In genomic region chr2:28713036-28713435, GRCm38 (mm10) we compare ENCODE assay signal across 29 mouse cellular contexts. TPM values are rescaled to one million over a fixed set of nuclear protein-coding genes. Genes with fewer than 3 reads are reported as not detected.
A peak's percentile ranks its signal among the peaks of the same experiment; 100 is the strongest.
DNase-seq lines count a peak whose midpoint lies in the region; ATAC-seq and TF ChIP-seq lines count a peak whose summit lies in the region.
"Had no signal": no experiment of that assay in that cellular context is flagged by ENCODE, and none has a peak within 500 bp of the region (broad histone marks: within the 10 kb centered on the region; RNA-seq: fewer than 3 reads in every experiment).

No protein-coding gene starts in this region.

- peak; percentile 52 to 55 for DNase-seq in cerebellum, postnatal 14 days
- no peak for DNase-seq in cerebellum, adult 2 months
- DNase-seq in kidney, postnatal 14 days, result no peak
- DNase-seq in embryonic facial prominence, embryonic 10.5 days (ENCODE audit: low spot score), result no peak
- no peak for DNase-seq in layer of hippocampus, adult 11-12 months (ENCODE audit: low spot score)
- DNase-seq in frontal cortex, postnatal 10 days (ENCODE audit: low spot score in 2 of 2), result no peak
- DNase-seq: adrenal gland, adult 2 months; cerebellum, adult 11 months; cerebellum, postnatal 36 days; embryo, embryonic 11 days; gastrocnemius, postnatal 14 days; heart, adult 11 months; heart, postnatal 10 days; kidney, postnatal 4 days; layer of hippocampus, adult 9-11 months; lung, embryonic 14.5 days; midbrain, embryonic 14.5 days; thymus, postnatal 14 days had no signal

- H3K27ac ChIP-seq in cerebellum, adult 2 months (ENCODE audit: insufficient read depth, low read length), result no peak overlapping the region
- no peak overlapping the region for H3K27ac ChIP-seq in kidney, embryonic 16.5 days (ENCODE audit: low read length)
- peak overlapping the region; percentile 21; the same call in 1 of the 2 replicates for H3K27ac ChIP-seq in embryonic facial prominence, embryonic 10.5 days (replicated peaks)
- H3K27ac ChIP-seq in limb, embryonic 12.5 days, result 0 out of 2 replicates have a peak overlapping the region, but pooled peaks have one; percentile 56
- H3K27ac ChIP-seq: forebrain, embryonic 13.5 days; hindbrain, embryonic 15.5 days; left cerebral cortex, adult 2 months; liver, embryonic 14.5 days had no signal

- 19% methylated on average over 8 of the region's 8 CpGs for WGBS in cerebellum, adult 2 months
- 84% methylated on average over 8 of the region's 8 CpGs for WGBS in kidney, embryonic 16.5 days
- 86% methylated on average over 8 of the region's 8 CpGs for WGBS in embryonic facial prominence, embryonic 10.5 days
- WGBS in limb, embryonic 12.5 days, result 78% methylated on average over 8 of the region's 8 CpGs

- no peak overlapping the region for H3K4me2 ChIP-seq in kidney, embryonic 16.5 days (replicated peaks; ENCODE audit: low read depth, low read length)
- no peak overlapping the region for H3K4me2 ChIP-seq in limb, embryonic 12.5 days
- H3K4me2 ChIP-seq: forebrain, embryonic 13.5 days; heart, embryonic 12.5 days; hindbrain, embryonic 15.5 days; lung, embryonic 14.5 days had no signal

- no peaks in the 10 kb centered on the region for H3K36me3 ChIP-seq in kidney, embryonic 16.5 days (ENCODE audit: insufficient read depth, low read length)
- H3K36me3 ChIP-seq in embryonic facial prominence, embryonic 10.5 days (replicated peaks), result no peaks in the 10 kb centered on the region
- no peaks in the 10 kb centered on the region for H3K36me3 ChIP-seq in limb, embryonic 12.5 days
- H3K36me3 ChIP-seq: heart, embryonic 12.5 days; hindbrain, embryonic 15.5 days had no signal

- TF ChIP-seq POLR2A in cerebellum, adult 2 months (IDR thresholded peaks at IDR 0.05; ENCODE audit: borderline replicate concordance, insufficient read depth, low read length), result no peak

- 0 out of 2 replicates have a peak overlapping the region, but pooled peaks have one; percentile 14 for H3K9ac ChIP-seq in kidney, embryonic 16.5 days (replicated peaks; ENCODE audit: low read length)
- H3K9ac ChIP-seq in limb, embryonic 12.5 days (replicated peaks), result peak overlapping the region; percentile 31; the same call in 1 of the 2 replicates
- H3K9ac ChIP-seq: heart, embryonic 12.5 days; hindbrain, embryonic 15.5 days; liver, embryonic 14.5 days; lung, embryonic 14.5 days had no signal

- no peak for TF ChIP-seq CTCF in cerebellum, adult 2 months (IDR thresholded peaks at IDR 0.05; ENCODE audit: borderline replicate concordance, insufficient read depth, low read depth, low read length)

- no peaks in the 10 kb centered on the region for H3K9me3 ChIP-seq in kidney, embryonic 16.5 days (ENCODE audit: low read length)
- H3K9me3 ChIP-seq in embryonic facial prominence, embryonic 10.5 days, result no peaks in the 10 kb centered on the region
- H3K9me3 ChIP-seq in limb, embryonic 12.5 days, result no peaks in the 10 kb centered on the region
- H3K9me3 ChIP-seq: forebrain, embryonic 13.5 days; heart, embryonic 12.5 days; hindbrain, embryonic 15.5 days had no signal

- no peak for ATAC-seq in kidney, embryonic 16.5 days (ENCODE audit: low FRiP score, low TSS enrichment)
- no peak for ATAC-seq in limb, embryonic 12.5 days (ENCODE audit: insufficient number of reproducible peaks, insufficient read depth, low FRiP score, low TSS enrichment, low read depth)
- ATAC-seq: CD4-positive, CD25-positive, alpha-beta regulatory T cell, adult 4 months; forebrain, embryonic 13.5 days; intestine, embryonic 16.5 days; Patski had no signal

- H3K27me3 ChIP-seq in cerebellum, adult 2 months (ENCODE audit: control insufficient read depth, insufficient read depth, low read length), result no peaks in the 10 kb centered on the region
- no peaks in the 10 kb centered on the region for H3K27me3 ChIP-seq in kidney, embryonic 16.5 days (ENCODE audit: insufficient read depth, low read length)
- no peaks in the 10 kb centered on the region; the same call in 1 of the 2 replicates for H3K27me3 ChIP-seq in embryonic facial prominence, embryonic 10.5 days (replicated peaks; ENCODE audit: low read depth, poor library complexity, severe bottlenecking)
- H3K27me3 ChIP-seq in limb, embryonic 12.5 days, result peaks cover 17% of the 10 kb centered on the region
- H3K27me3 ChIP-seq: forebrain, embryonic 13.5 days; hindbrain, embryonic 15.5 days had no signal

- H3K4me1 ChIP-seq in cerebellum, adult 2 months (ENCODE audit: control insufficient read depth, insufficient read depth, low read length), result no peaks in the 10 kb centered on the region
- no peaks in the 10 kb centered on the region for H3K4me1 ChIP-seq in kidney, embryonic 16.5 days (ENCODE audit: insufficient read depth, low read length)
- peaks cover 21% of the 10 kb centered on the region for H3K4me1 ChIP-seq in embryonic facial prominence, embryonic 10.5 days
- H3K4me1 ChIP-seq in limb, embryonic 12.5 days (replicated peaks), result peaks cover 19% of the 10 kb centered on the region

- H3K4me3 ChIP-seq in cerebellum, adult 2 months (replicated peaks; ENCODE audit: insufficient read depth, low read depth, low read length), result no peak overlapping the region
- no peak overlapping the region for H3K4me3 ChIP-seq in kidney, embryonic 16.5 days (ENCODE audit: low read length)
- H3K4me3 ChIP-seq in embryonic facial prominence, embryonic 10.5 days, result no peak overlapping the region
- no peak overlapping the region for H3K4me3 ChIP-seq in limb, embryonic 12.5 days (replicated peaks)
- H3K4me3 ChIP-seq: forebrain, embryonic 13.5 days; heart, embryonic 12.5 days; hindbrain, embryonic 15.5 days; left cerebral cortex, adult 2 months; myocyte had no signal

RNA-seq across cellular contexts. Expression of gene Ak8, which starts 13.1 kb away (rescaled TPM):
- polyA plus RNA-seq in cerebellum, adult 2 months (2012; rRNA removed), result 0.70 and 0.98 TPM in 2 replicates
- 0.94 and 1.2 TPM in 2 replicates for polyA plus RNA-seq in kidney, embryonic 16.5 days (2015; fragmentation: Nextera tagmentation; extraction: Ambion mirVana)
- polyA plus RNA-seq in embryonic facial prominence, embryonic 10.5 days (2016; fragmentation: Nextera tagmentation; extraction: Ambion mirVana), result 0.70 and 1.1 TPM in 2 replicates
- 0.39 and 0.49 TPM in 2 replicates for polyA plus RNA-seq in limb, embryonic 12.5 days (2016; fragmentation: Nextera tagmentation; extraction: Ambion mirVana)
- polyA plus RNA-seq: CD4-positive, CD25-positive, alpha-beta regulatory T cell, adult 4 months had no signal

RNA-seq across cellular contexts. Expression of gene Spaca9, which starts 13.5 kb away (rescaled TPM):
- 0.61 and 1.5 TPM in 2 replicates for polyA plus RNA-seq in cerebellum, adult 2 months (2012; rRNA removed)
- 2.3 and 2.7 TPM in 2 replicates for polyA plus RNA-seq in kidney, embryonic 16.5 days (2015; fragmentation: Nextera tagmentation; extraction: Ambion mirVana)
- polyA plus RNA-seq in embryonic facial prominence, embryonic 10.5 days (2016; fragmentation: Nextera tagmentation; extraction: Ambion mirVana), result 2.6 and 3.2 TPM in 2 replicates
- 0.76 and 1.8 TPM in 2 replicates for polyA plus RNA-seq in limb, embryonic 12.5 days (2016; fragmentation: Nextera tagmentation; extraction: Ambion mirVana)
- polyA plus RNA-seq: adrenal gland, adult 2 months; CD4-positive, CD25-positive, alpha-beta regulatory T cell, adult 4 months had no signal

Comparison
In these comparisons a context has a peak if more than half of its experiments do, and no peak if none do; other contexts are left out.
1. DNase-seq: peak in cerebellum, postnatal 14 days (2 of 2); none in cerebellum, adult 2 months (0 of 2), kidney, postnatal 14 days (single experiment), embryonic facial prominence, embryonic 10.5 days (single experiment), layer of hippocampus, adult 11-12 months (single experiment) and frontal cortex, postnatal 10 days (0 of 2).
2. H3K27ac ChIP-seq: peak in embryonic facial prominence, embryonic 10.5 days (single experiment) and limb, embryonic 12.5 days (single experiment); none in cerebellum, adult 2 months (single experiment) and kidney, embryonic 16.5 days (single experiment).